Mouse (Mus musculus) cerebellum, adult (tissue): ENCODE measurements around the gene Bcat1.

Source experiments
- ATAC-seq: cut with Nextera tagmentation; 2 replicates; pipeline ENCODE4 v1.9.2; 2017; ENCODE audit warnings: mild to moderate bottlenecking, moderate library complexity, mixed read lengths; ENCODE audit not compliant: insufficient number of reproducible peaks, low FRiP score, low TSS enrichment

Gene Bcat1

DNA sequence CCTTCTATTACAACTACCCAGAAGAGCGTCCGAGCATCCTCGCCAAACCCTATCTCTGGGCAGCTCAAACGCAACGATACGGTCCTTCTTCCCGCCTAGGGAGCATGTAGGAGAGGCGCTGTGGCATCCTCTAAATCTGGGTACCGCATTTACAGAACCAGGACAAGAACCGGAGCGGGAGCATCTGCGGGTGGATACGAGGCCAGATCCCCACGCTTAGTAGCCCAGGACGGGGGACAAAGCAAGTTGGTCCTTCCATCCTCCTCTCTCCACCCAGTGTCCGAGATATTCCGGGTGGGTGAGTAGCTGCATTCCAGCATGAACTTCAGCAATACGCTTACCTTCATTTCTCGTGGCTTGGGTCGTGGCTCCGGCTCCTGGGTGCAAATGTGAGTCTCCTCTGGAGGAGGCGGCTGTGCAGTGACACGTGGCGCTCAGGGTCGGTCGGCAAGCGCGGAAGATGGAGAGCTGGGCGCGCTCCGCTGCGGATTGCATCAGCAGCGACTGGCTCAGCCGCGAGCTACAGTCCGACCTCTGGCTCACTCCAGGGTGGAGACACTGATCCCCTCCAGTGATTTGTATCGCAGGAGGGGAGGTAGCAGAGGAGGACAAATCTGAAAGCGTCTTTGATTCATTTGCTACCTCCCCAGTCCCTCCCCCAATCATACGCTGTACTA, at the start of gene Bcat1:
TSS of gene Bcat1 (minus strand) at position 637 of the 677 bp plus-strand sequence.
- ATAC-seq = peak; percentile 37

DNA sequence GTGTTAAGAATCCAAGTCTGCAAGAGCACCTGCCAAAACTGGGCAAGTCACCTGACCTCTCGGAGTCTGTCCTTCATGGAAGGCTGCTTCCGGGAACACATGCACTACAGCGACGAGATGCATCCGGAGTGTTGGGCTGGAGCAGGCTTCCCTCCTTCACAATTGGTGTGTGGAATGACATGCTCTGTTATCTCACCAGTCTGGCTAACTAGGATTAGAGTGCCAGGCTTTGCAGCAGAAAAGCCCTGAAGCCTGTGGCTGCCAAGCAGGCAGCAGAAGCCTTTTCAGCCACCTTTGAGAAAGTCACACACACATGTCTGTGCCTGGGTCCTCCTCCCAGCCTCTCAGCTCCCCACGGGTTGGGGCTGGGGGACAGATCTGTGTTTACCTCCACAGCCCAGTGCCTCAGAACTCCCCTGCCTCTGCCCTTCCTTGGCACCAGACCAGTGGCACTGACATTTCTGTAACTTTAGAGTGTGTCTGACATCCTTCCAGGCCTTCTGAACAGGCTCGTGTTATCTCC, 49.7 kb upstream of the Bcat1 start:
- 0 out of 2 replicates have a peak, but pooled peaks have one; percentile 13 for ATAC-seq

GRCm38 (mm10) chr6:145124621-145125020, 48.6 kb upstream of the Bcat1 start:
- ATAC-seq = no peak

DNA sequence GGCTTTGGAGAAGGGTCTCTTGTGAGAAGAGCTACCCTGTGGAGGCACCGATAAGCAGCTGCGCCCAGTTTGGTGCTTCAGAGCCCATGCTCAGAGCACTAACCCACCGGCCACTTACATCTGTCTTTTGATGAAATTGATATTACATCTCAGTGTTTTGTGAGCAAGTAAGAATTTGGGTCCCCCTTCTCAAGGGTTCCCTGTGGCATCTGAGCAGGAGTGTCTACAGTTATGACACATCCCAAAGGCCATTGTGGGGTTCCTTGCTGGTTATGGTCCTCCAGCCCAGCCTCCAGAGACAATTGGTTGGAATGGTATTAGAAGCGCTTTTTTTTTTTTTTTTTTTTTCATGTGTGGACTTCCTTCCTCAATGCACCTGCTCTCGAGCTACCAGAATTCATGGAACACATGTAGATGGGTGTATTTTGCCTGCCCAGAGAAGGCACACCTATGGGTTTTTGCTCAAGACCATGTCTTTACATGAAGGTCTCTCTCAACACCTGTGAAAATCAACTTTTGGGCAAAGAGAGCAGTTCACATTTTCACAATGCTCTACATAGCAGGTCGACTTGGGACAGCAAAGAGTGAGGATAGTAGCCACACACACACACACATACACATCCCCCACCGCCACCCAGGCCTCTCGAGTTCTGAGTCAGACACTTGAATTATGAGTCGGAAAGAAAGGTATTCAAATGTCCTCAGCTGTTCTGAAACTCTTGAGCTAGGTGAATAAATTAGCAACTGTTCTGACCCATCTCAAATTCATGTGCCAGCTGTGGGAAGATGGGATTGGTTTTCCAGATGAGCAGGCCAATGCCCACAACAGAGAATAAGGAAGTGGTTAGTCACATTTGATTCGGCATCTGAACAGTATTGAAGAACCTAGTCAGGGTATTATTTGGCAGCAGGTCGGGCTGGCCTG, 47.4 kb upstream of the Bcat1 start:
- no peak for ATAC-seq

DNA sequence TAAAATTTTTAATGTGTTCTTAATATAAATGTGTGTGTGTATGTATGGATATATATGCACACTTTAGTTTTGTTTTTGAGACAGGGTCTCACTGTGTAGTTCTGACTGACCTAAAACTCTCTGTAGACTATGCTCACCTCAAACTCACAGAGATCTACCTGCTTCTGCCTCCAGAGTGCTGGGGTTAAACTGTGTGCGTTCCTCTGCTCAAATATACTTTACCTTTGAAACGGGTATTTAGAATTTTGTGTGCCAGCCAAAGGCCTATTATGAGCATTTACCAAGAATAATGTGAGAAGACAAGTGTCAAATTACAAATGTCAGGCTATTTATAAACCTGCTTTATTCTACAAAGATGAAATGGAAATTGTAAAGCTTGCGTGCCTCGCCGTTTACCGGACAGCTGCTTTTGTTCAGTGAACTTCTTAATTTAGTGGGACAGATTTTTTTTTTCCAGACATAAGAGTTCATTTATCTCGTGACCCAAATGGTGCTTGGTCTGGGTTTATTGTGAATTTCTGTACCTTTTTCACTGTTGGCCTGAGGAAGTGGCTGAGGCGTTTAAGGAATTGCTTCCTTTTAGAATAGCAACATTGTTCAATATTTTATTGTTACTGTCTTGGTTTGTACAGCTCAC, 46.6 kb upstream of the Bcat1 start:
- no peak for ATAC-seq

DNA sequence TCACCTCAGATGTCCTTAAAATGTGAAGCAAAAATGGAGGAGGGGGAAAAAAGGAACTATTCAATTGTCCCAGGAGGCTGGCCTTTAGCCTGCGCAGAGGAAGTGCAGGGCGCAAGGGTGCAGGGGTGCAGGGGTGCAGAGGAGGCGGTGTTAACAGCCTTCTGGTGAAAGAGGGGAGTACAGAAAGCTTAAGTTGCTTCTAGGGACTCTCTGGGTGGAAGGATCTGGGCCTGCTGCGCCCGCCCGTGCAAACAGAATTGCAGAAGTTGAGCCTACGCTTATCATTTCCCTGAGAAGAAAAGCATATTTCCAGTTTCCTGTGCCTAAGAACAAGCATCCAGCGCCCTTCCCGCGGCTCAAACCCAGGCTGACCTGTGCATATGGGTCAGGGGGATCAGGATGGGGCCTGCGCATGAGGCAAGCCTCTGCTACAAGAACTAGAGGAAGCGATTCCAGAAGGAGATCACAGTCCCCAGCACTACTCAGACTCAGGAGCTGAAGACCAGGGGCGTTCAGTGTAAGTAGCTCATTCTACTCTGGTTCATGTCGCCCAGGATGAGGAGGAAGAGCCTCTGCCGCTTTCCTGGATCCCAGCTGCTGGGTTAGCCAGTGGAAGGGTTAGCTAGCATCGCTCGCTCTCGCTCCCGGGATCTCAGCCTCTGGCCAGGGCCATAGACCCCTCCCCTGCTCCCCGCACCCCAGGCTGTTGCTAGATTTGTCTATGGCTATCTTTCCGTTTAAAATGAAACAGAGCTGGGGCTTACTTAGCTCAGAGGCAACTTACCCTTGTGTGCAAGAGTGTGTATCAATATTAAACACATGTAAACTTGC, 45.8 kb upstream of the Bcat1 start:
- ATAC-seq = no peak

GRCm38 (mm10) chr6:145120787-145121589, 45.0 kb upstream of the Bcat1 start:
- no peak for ATAC-seq

GRCm38 (mm10) chr6:145120086-145120485, 44.1 kb upstream of the Bcat1 start:
- ATAC-seq = no peak

DNA sequence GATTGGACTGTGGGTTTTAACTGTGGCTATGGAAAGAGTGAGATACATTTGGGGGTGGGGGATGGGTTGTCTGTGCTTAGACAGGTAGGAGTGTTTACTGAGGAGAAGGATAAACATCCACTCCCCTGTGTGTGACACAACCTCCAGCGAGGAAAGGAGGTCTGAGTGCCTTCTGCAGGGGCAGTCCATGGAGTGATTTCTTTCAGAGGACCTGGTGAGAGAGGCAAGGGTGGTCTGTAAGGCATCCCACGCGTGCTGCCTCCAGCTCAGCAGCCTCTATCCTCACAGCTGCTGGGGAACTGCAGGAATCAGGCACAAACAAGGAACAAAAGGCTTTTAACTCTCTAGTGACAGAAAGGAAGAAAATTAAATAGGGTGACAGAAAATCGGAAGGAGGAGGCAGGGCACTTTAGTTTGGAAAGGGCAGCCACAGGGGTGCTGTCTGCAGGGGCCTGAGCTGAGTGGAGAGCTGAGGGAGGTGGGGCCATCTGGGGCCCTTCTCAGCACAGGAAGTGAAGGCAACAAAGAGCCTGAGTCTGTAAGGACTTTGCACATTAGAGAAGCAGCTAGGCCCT, 40.2 kb upstream of the Bcat1 start:
- ATAC-seq = no peak

DNA sequence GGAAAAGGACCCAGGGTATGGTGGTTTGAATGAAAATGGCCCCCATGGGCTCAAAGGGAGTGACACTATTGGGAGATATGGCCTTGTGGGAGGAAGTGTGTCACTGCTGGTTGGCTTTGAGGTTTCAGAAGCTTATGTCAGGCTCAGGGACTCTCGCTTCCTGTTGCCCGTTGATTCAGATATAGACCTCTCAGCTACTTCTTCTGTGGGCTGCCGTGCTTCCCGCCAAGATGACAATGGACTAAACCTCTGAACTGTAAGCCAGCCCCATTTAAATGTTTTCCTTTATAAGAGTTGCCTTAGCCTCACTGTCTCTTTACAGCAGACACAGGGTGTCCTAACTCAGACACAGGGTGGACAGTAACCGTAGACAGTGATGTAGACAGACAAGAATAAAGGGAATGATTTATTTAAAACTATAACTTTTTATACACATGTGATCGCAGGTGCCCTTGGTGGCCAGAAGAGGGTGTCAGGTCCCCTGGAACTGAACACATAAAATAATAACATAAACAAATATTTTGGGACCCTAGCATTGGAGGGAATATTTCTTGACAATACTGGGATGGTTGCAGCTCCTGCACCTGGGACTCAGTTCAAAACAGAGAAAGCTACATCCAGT, 39.6 kb upstream of the Bcat1 start, which contains the start of gene Lrmp:
TSS of gene Lrmp (plus strand) at position 178 of the 622 bp plus-strand sequence.
- ATAC-seq = no peak

DNA sequence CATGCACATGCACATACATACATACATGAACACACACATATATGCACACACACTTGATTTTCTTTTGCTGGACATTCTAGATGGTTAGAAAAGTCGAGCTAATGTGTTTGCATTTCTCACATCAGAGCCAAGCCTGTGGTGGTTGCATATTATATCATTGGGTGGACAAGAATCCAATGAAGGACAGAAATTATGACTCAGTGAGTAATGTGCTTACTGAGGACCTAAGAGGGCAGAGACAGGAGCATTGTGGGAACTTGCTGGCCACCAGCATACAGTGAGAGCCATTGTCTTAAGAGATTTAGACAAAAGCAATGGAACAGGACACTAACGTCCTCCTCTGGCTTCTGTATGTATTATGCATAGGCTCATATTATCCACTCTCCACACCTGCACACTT, 38.6 kb upstream of the Bcat1 start:
- ATAC-seq = no peak

DNA sequence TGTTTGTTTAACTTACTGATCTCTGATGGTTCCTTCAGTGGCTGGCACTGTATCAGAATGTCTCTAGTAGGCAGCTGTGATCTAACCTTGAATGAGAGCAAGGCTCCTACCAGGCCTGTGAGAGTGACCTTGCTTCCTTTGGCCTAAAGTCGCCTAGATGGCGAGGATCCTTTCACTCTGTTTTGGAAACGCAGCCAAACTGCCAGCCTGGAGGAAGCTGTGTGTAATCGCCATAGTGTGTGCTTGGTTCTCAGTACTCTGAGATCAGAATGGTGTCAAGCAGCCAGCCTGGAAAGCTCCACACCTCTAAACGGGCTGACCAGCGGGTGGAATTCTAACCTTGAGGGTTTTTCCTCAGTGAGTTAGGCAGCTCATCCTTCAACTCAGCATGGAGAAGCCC, 36.9 kb upstream of the Bcat1 start:
- ATAC-seq = no peak

GRCm38 (mm10) chr6:145110786-145111185, 34.8 kb upstream of the Bcat1 start:
- no peak for ATAC-seq

GRCm38 (mm10) chr6:145106163-145106842, 30.3 kb upstream of the Bcat1 start:
- ATAC-seq = no peak

DNA sequence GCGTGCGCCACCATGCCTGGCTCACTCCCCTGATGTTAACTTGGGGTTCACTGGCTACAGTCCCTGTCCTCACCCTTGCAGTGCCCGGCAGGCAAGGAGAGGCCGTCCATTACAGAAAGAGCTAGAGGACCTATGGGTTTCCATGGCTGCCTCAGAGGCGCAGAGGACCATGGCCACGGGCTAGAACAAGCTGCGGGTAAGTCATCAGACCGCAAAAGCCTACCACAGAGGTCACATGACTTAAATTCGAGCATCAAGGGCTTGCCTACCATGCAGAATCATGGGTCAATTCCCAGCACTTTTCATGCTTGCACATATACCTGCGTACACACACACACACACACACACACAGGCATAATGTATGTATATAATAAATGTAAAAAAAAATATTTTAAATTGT, 29.5 kb upstream of the Bcat1 start:
- no peak for ATAC-seq

DNA sequence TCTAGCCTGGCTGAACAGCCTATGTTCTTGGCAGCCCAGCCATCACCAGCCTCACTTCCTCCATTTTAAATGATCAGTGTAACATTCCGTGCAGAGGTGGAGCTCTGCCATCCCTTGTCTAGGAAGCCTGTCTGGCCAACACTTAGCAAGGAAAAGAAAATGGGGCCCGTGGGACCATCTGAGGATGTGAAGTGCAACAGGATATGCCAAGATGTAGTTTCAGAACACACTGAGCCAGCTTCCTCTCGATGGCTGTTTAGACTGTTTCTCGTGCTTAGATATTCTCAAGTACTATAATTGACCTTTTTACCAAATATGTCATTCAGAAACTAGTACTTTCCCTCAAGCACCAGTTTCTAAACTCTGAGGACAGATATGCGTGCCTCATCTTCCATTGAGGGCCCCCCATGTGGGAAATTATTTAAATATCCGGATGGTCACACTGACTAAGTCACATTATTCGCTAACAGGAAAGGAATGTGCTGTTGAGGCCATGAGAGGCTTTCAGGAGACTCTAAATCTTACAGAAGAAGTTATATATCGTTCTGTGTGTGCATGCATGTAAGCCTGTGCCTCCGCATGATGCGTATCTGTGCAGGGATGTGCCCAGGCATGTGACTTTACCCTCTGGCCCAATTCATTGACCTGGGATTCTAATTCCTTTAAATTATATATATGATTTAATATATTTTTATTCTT, 28.4 kb upstream of the Bcat1 start:
- peak; percentile 40; the same call in 1 of the 2 replicates for ATAC-seq

- no peak for ATAC-seq
Observed at GRCm38 (mm10) chr6:145100923-145101322, 24.9 kb upstream of the Bcat1 start.
